Mouse (Mus musculus): ENCODE measurements around the gene Supt6. TPM values are rescaled to one million over a fixed set of nuclear protein-coding genes. Genes with fewer than 3 reads are reported as not detected.
"Not testable (repeated sequence)": the region's sequence is repeated elsewhere in the genome, so short reads cannot be mapped to it uniquely, and the experiment has no call there.

Gene Supt6
- polyA plus RNA-seq, 1 experiment = 33.9 TPM

- Histone ChIP-seq H3K4me3 (ENCODE audit: insufficient read depth, poor library complexity, severe bottlenecking) (no peak within 1 kb of the TSS), H3K79me2 (ENCODE audit: control insufficient read depth, insufficient read depth) (peaks cover 35% of the 10 kb centered on the region), H3ac (ENCODE audit: control insufficient read depth, insufficient read length, low read depth) (no peak within 1 kb of the TSS), H3K36me3 (ENCODE audit: control insufficient read depth, insufficient read depth) (peaks cover 57% of the 10 kb centered on the region), H3K79me3 (ENCODE audit: low read depth) (peaks cover 11% of the 10 kb centered on the region), H3K27me3 (ENCODE audit: control insufficient read depth, insufficient read depth, insufficient read length) (no peaks in the 10 kb centered on the region)
- no peak for TF ChIP-seq MYOG (IDR thresholded peaks at IDR 0.05; ENCODE audit: control insufficient read depth, extremely low read depth, insufficient read length)
- TF ChIP-seq CEBPB (IDR thresholded peaks at IDR 0.05; ENCODE audit: low read depth) = no peak
- no peak for TF ChIP-seq MYOD1 (IDR thresholded peaks at IDR 0.05; ENCODE audit: control insufficient read depth, insufficient read length, low read depth)
- no peak for TF ChIP-seq CTCF (IDR thresholded peaks at IDR 0.05; ENCODE audit: control insufficient read depth, insufficient read depth, insufficient read length)
- TF ChIP-seq MAX (IDR thresholded peaks at IDR 0.05) = no peak
- no peak for TF ChIP-seq USF1 (IDR thresholded peaks at IDR 0.05; ENCODE audit: low read depth)
- no peak for TF ChIP-seq FOSL1 (IDR thresholded peaks at IDR 0.05; ENCODE audit: insufficient read depth, low read length, poor library complexity, severe bottlenecking)
These were observed 52.7 kb downstream of the Supt6 start, which contains the start of gene Proca1 for GRCm38 (mm10) chr11:78193113-78193512. Proca1 (plus strand) TSS chr11:78193392.

GRCm38 (mm10) chr11:78190041-78190440 is 55.7 kb downstream of the Supt6 start:
- TF ChIP-seq MYOG (IDR thresholded peaks at IDR 0.05; ENCODE audit: control insufficient read depth, extremely low read depth, insufficient read length) = no peak
- no peak for TF ChIP-seq USF1 (IDR thresholded peaks at IDR 0.05; ENCODE audit: low read depth)
- TF ChIP-seq CTCF (IDR thresholded peaks at IDR 0.05; ENCODE audit: control insufficient read depth, insufficient read depth, insufficient read length) = no peak
- TF ChIP-seq CEBPB (IDR thresholded peaks at IDR 0.05; ENCODE audit: low read depth) = no peak
- no peak for TF ChIP-seq FOSL1 (IDR thresholded peaks at IDR 0.05; ENCODE audit: insufficient read depth, low read length, poor library complexity, severe bottlenecking)
- TF ChIP-seq MYOD1 (IDR thresholded peaks at IDR 0.05; ENCODE audit: control insufficient read depth, insufficient read length, low read depth) = no peak
- TF ChIP-seq MAX (IDR thresholded peaks at IDR 0.05) = no peak
- Histone ChIP-seq H3ac (ENCODE audit: control insufficient read depth, insufficient read length, low read depth) (no peak overlapping the region), H3K36me3 (ENCODE audit: control insufficient read depth, insufficient read depth) (peaks cover 52% of the 10 kb centered on the region), H3K79me2 (ENCODE audit: control insufficient read depth, insufficient read depth) (peaks cover 45% of the 10 kb centered on the region), H3K4me3 (ENCODE audit: insufficient read depth, poor library complexity, severe bottlenecking) (no peak overlapping the region), H3K27me3 (ENCODE audit: control insufficient read depth, insufficient read depth, insufficient read length) (no peaks in the 10 kb centered on the region), H3K79me3 (ENCODE audit: low read depth) (peaks cover 11% of the 10 kb centered on the region)

- H3ac ChIP-seq (ENCODE audit: control insufficient read depth, insufficient read length, low read depth) = peak overlapping the region; percentile 80
- H3K4me3 ChIP-seq (ENCODE audit: insufficient read depth, poor library complexity, severe bottlenecking) = peak overlapping the region; percentile 82
- no peak for TF ChIP-seq USF1 (IDR thresholded peaks at IDR 0.05; ENCODE audit: low read depth)
- no peak for TF ChIP-seq CEBPB (IDR thresholded peaks at IDR 0.05; ENCODE audit: low read depth)
- peak; percentile 32 for TF ChIP-seq MAX (IDR thresholded peaks at IDR 0.05)
- TF ChIP-seq FOSL1 (IDR thresholded peaks at IDR 0.05; ENCODE audit: insufficient read depth, low read length, poor library complexity, severe bottlenecking) = no peak
- peaks cover 46% of the 10 kb centered on the region for H3K79me2 ChIP-seq (ENCODE audit: control insufficient read depth, insufficient read depth)
- no peaks in the 10 kb centered on the region for H3K27me3 ChIP-seq (ENCODE audit: control insufficient read depth, insufficient read depth, insufficient read length)
- H3K79me3 ChIP-seq (ENCODE audit: low read depth) = peaks cover 11% of the 10 kb centered on the region
- peaks cover 46% of the 10 kb centered on the region for H3K36me3 ChIP-seq (ENCODE audit: control insufficient read depth, insufficient read depth)
These were observed 56.4 kb downstream of the Supt6 start for GRCm38 (mm10) chr11:78189234-78190040.

- H3K79me3 ChIP-seq (ENCODE audit: low read depth) = peaks cover 11% of the 10 kb centered on the region
- no peaks in the 10 kb centered on the region for H3K27me3 ChIP-seq (ENCODE audit: control insufficient read depth, insufficient read depth, insufficient read length)
- H3K79me2 ChIP-seq (ENCODE audit: control insufficient read depth, insufficient read depth) = peaks cover 51% of the 10 kb centered on the region
- H3K36me3 ChIP-seq (ENCODE audit: control insufficient read depth, insufficient read depth) = peaks cover 37% of the 10 kb centered on the region
- H3ac ChIP-seq (ENCODE audit: control insufficient read depth, insufficient read length, low read depth) = peak within 1 kb of the TSS; percentile 80
- H3K4me3 ChIP-seq (ENCODE audit: insufficient read depth, poor library complexity, severe bottlenecking) = peak within 1 kb of the TSS; percentile 82
- peak; percentile 40 for TF ChIP-seq CEBPB (IDR thresholded peaks at IDR 0.05; ENCODE audit: low read depth)
- TF ChIP-seq USF1 (IDR thresholded peaks at IDR 0.05; ENCODE audit: low read depth) = peak; percentile 52
- no peak for TF ChIP-seq MYOG (IDR thresholded peaks at IDR 0.05; ENCODE audit: control insufficient read depth, extremely low read depth, insufficient read length)
- no peak for TF ChIP-seq MYOD1 (IDR thresholded peaks at IDR 0.05; ENCODE audit: control insufficient read depth, insufficient read length, low read depth)
- peak; percentile 42 for TF ChIP-seq MAX (IDR thresholded peaks at IDR 0.05)
These were observed 57.2 kb downstream of the Supt6 start, which contains the start of gene Rab34 for GRCm38 (mm10) chr11:78188331-78189233. Rab34 (plus strand) TSS chr11:78188430.

GRCm38 (mm10) chr11:78184702-78185101 is 61.1 kb downstream of the Supt6 start:
- H3K27me3 ChIP-seq (ENCODE audit: control insufficient read depth, insufficient read depth, insufficient read length); H3ac ChIP-seq (ENCODE audit: control insufficient read depth, insufficient read length, low read depth); H3K4me3 ChIP-seq (ENCODE audit: insufficient read depth, poor library complexity, severe bottlenecking): not testable (repeated sequence)
- Histone ChIP-seq H3K79me2 (ENCODE audit: control insufficient read depth, insufficient read depth) (peaks cover 69% of the 10 kb centered on the region), H3K79me3 (ENCODE audit: low read depth) (peaks cover 26% of the 10 kb centered on the region), H3K36me3 (ENCODE audit: control insufficient read depth, insufficient read depth) (peaks cover 30% of the 10 kb centered on the region)
